Mouse (Mus musculus): Measurements from ENCODE around the gene Mob3c. TPM values are rescaled to one million over a fixed set of nuclear protein-coding genes. Genes with fewer than 3 reads are reported as not detected.

Gene Mob3c
- polyA plus RNA-seq, 1 experiment = 34.5 TPM

DNA sequence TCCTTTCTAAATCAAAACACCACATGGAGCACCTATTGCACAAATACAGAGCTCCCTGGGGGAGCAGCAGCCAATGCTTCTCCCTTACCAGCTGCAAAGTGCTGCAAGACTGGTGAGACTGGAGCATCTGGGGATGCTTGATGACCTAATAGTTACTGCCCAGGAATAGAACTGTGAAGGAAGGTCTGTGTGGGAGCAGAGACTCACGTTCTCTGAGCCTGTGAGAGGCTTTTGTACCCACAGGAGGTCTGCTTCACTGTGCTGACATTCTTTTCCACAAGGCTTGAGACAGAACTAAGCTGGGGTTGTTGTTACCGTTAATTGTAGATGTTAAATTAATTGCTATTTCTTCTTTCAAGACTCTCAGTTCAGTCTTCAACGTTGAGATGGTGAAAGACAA, 37.0 kb upstream of the Mob3c start:
- Histone ChIP-seq H3K4me1 (ENCODE audit: control insufficient read depth, insufficient read depth, insufficient read length) (no peaks in the 10 kb centered on the region), H3K36me3 (ENCODE audit: control insufficient read depth, insufficient read depth, low read length) (peaks cover 19% of the 10 kb centered on the region), H3K27ac (ENCODE audit: insufficient read depth, low read length) (no peak overlapping the region), H3K4me3 (ENCODE audit: extremely low read depth, insufficient read depth, insufficient read length) (no peak overlapping the region), H3K27me3 (ENCODE audit: control insufficient read depth, insufficient read depth, low read length) (no peaks in the 10 kb centered on the region)
- WGBS = 90% methylated on average over 3 of the region's 3 CpGs
- TF ChIP-seq CTCF (IDR thresholded peaks at IDR 0.05; ENCODE audit: extremely low read depth, insufficient read depth, insufficient read length, insufficient replicate concordance) (no peak), POLR2A (IDR thresholded peaks at IDR 0.05; ENCODE audit: low read depth, low read length) (no peak)
- no peak for DNase-seq (ENCODE audit: low read depth in 1 of 2, low spot score in 2 of 2)

DNA sequence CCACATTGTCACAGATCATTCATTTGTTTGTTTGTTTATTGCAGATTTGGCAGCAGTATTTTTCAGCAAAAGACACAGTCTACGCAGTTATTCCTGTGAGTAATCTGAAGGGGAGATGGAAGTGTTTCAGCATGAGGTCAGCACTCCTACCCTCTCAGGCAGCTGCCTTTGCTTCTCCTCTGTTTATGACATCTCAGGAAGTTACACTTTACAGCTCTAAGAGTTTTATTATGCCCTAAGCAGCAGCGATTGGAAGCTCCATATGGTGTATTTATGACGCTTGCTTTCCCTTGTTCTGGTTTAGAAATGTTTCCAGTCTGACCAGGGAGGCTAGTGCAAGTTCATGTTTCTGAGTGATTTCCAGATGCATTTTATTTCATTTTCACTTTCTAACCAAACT, 32.5 kb upstream of the Mob3c start:
- no peak for TF ChIP-seq CTCF (IDR thresholded peaks at IDR 0.05; ENCODE audit: extremely low read depth, insufficient read depth, insufficient read length, insufficient replicate concordance)
- TF ChIP-seq POLR2A (IDR thresholded peaks at IDR 0.05; ENCODE audit: low read depth, low read length) = no peak
- Histone ChIP-seq H3K27me3 (ENCODE audit: control insufficient read depth, insufficient read depth, low read length) (no peaks in the 10 kb centered on the region), H3K27ac (ENCODE audit: insufficient read depth, low read length) (no peak overlapping the region), H3K36me3 (ENCODE audit: control insufficient read depth, insufficient read depth, low read length) (peaks cover 31% of the 10 kb centered on the region), H3K4me1 (ENCODE audit: control insufficient read depth, insufficient read depth, insufficient read length) (no peaks in the 10 kb centered on the region), H3K4me3 (ENCODE audit: extremely low read depth, insufficient read depth, insufficient read length) (no peak overlapping the region)
- 87% methylated on average over 3 of the region's 3 CpGs for WGBS
- DNase-seq (ENCODE audit: low read depth in 1 of 2, low spot score in 2 of 2) = no peak

DNA sequence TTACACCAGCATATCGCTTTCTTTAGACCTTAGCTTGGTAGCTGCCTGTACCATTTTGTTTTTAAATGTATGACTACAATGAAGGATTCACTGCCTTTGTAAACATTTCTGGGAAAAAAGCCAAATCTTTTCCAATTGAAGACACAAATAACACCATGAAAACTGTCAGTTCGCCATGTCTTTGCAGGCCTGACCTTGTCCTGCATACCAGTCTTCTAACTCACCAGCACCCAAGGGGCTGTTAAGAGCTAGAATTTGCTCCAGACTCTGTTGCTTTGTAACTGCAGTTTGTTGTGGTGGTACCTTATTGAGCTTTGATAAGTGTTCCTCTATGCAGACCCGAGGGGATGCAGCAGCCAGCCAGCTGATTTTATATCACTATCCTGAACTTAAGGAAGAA, 27.9 kb upstream of the Mob3c start:
- Histone ChIP-seq H3K27me3 (ENCODE audit: control insufficient read depth, insufficient read depth, low read length) (no peaks in the 10 kb centered on the region), H3K27ac (ENCODE audit: insufficient read depth, low read length) (no peak overlapping the region), H3K4me3 (ENCODE audit: extremely low read depth, insufficient read depth, insufficient read length) (no peak overlapping the region), H3K4me1 (ENCODE audit: control insufficient read depth, insufficient read depth, insufficient read length) (no peaks in the 10 kb centered on the region), H3K36me3 (ENCODE audit: control insufficient read depth, insufficient read depth, low read length) (peaks cover 28% of the 10 kb centered on the region)
- 94% methylated on average over 3 of the region's 3 CpGs for WGBS
- TF ChIP-seq CTCF (IDR thresholded peaks at IDR 0.05; ENCODE audit: extremely low read depth, insufficient read depth, insufficient read length, insufficient replicate concordance) (no peak), POLR2A (IDR thresholded peaks at IDR 0.05; ENCODE audit: low read depth, low read length) (no peak)
- DNase-seq (ENCODE audit: low read depth in 1 of 2, low spot score in 2 of 2) = no peak

DNA sequence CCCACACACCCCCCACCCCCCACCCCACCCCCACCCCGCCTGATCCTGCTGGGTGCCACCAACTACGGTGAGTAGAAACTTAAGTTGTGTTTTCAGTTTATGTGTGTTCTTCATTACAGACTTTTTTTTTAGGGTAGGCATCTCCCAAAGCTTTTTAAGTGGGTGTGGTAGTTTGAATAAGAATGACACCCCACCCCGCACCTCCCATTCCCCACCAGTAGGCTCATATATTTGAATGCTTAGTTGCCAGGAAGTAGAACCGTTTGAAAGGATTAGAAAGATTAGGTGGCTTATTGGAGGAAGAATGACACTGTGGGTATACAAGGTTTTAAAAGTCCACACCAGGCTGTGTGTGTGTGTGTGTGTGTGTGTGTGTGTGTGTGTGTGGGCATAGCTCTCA, 15.6 kb upstream of the Mob3c start:
- WGBS = 91% methylated on average over 4 of the region's 4 CpGs
- no peaks in the 10 kb centered on the region for H3K27me3 ChIP-seq (ENCODE audit: control insufficient read depth, insufficient read depth, low read length)
- no peak overlapping the region for H3K27ac ChIP-seq (ENCODE audit: insufficient read depth, low read length)
- no peaks in the 10 kb centered on the region for H3K4me1 ChIP-seq (ENCODE audit: control insufficient read depth, insufficient read depth, insufficient read length)
- peaks cover 2% of the 10 kb centered on the region; the same call in 1 of the 2 replicates for H3K36me3 ChIP-seq (ENCODE audit: control insufficient read depth, insufficient read depth, low read length)
- DNase-seq (ENCODE audit: low read depth in 1 of 2, low spot score in 2 of 2) = no peak
- no peak overlapping the region for H3K4me3 ChIP-seq (ENCODE audit: extremely low read depth, insufficient read depth, insufficient read length)
- TF ChIP-seq POLR2A (IDR thresholded peaks at IDR 0.05; ENCODE audit: low read depth, low read length) (no peak), CTCF (IDR thresholded peaks at IDR 0.05; ENCODE audit: extremely low read depth, insufficient read depth, insufficient read length, insufficient replicate concordance) (no peak)

GRCm38 (mm10) chr4:115815606-115816005, 12.3 kb upstream of the Mob3c start:
- no peaks in the 10 kb centered on the region for H3K4me1 ChIP-seq (ENCODE audit: control insufficient read depth, insufficient read depth, insufficient read length)
- no peak for TF ChIP-seq CTCF (IDR thresholded peaks at IDR 0.05; ENCODE audit: extremely low read depth, insufficient read depth, insufficient read length, insufficient replicate concordance)

GRCm38 (mm10) chr4:115820199-115820598, 7.7 kb upstream of the Mob3c start:
- Histone ChIP-seq H3K27ac (ENCODE audit: insufficient read depth, low read length) (no peak overlapping the region), H3K27me3 (ENCODE audit: control insufficient read depth, insufficient read depth, low read length) (no peaks in the 10 kb centered on the region), H3K4me3 (ENCODE audit: extremely low read depth, insufficient read depth, insufficient read length) (no peak overlapping the region), H3K36me3 (ENCODE audit: control insufficient read depth, insufficient read depth, low read length) (no peaks in the 10 kb centered on the region), H3K4me1 (ENCODE audit: control insufficient read depth, insufficient read depth, insufficient read length) (no peaks in the 10 kb centered on the region; the same call in 1 of the 2 replicates)
- 81% methylated on average over 3 of the region's 3 CpGs for WGBS
- no peak for DNase-seq (ENCODE audit: low read depth in 1 of 2, low spot score in 2 of 2)
- TF ChIP-seq POLR2A (IDR thresholded peaks at IDR 0.05; ENCODE audit: low read depth, low read length) (no peak), CTCF (IDR thresholded peaks at IDR 0.05; ENCODE audit: extremely low read depth, insufficient read depth, insufficient read length, insufficient replicate concordance) (no peak)

More at GRCm38 (mm10) chr4:115815606-115816005, 12.3 kb upstream of the Mob3c start:
- Histone ChIP-seq H3K4me3 (ENCODE audit: extremely low read depth, insufficient read depth, insufficient read length) (no peak overlapping the region), H3K27me3 (ENCODE audit: control insufficient read depth, insufficient read depth, low read length) (no peaks in the 10 kb centered on the region), H3K36me3 (ENCODE audit: control insufficient read depth, insufficient read depth, low read length) (peaks cover 2% of the 10 kb centered on the region; the same call in 1 of the 2 replicates), H3K27ac (ENCODE audit: insufficient read depth, low read length) (no peak overlapping the region)
- WGBS = 94% methylated on average over 5 of the region's 5 CpGs
- no peak for DNase-seq (ENCODE audit: low read depth in 1 of 2, low spot score in 2 of 2)

DNA sequence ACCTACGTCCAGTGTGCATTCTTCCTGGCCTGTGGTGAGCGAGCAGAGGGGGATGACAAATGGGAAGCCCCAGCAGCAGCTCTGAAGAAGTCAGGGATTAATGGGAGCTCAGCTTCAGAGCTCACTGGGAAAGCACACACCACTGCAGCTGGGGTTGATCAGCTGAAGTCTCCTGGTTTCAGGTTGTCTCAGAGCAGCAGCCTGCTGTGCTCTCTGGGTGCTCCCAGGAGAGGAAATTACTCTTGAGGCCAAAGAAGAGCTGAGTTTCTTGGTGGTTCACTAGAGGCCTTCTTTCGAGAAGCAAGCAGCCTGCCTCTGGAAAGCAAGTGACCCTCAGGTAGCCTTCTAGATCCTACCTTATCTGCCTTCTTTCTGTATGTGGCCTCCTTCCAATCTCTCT, 6.9 kb upstream of the Mob3c start:
- H3K27ac ChIP-seq (ENCODE audit: insufficient read depth, low read length) = no peak overlapping the region
- H3K36me3 ChIP-seq (ENCODE audit: control insufficient read depth, insufficient read depth, low read length) = no peaks in the 10 kb centered on the region
- DNase-seq (ENCODE audit: low read depth in 1 of 2, low spot score in 2 of 2) = no peak
- no peaks in the 10 kb centered on the region; the same call in 1 of the 2 replicates for H3K4me1 ChIP-seq (ENCODE audit: control insufficient read depth, insufficient read depth, insufficient read length)
- no peak overlapping the region for H3K4me3 ChIP-seq (ENCODE audit: extremely low read depth, insufficient read depth, insufficient read length)
- no peaks in the 10 kb centered on the region for H3K27me3 ChIP-seq (ENCODE audit: control insufficient read depth, insufficient read depth, low read length)
- no peak for TF ChIP-seq CTCF (IDR thresholded peaks at IDR 0.05; ENCODE audit: extremely low read depth, insufficient read depth, insufficient read length, insufficient replicate concordance)
- no peak for TF ChIP-seq POLR2A (IDR thresholded peaks at IDR 0.05; ENCODE audit: low read depth, low read length)
- 66% methylated on average over 3 of the region's 3 CpGs for WGBS

Measured in spleen, adult 2 months (tissue).